Mouse (Mus musculus) megakaryocyte, embryonic 14.5 days (primary cell): ENCODE data around the gene Cd63.

Source experiments
- FLI1 ChIP-seq: IDR thresholded peaks from 2 replicates; pipeline ENCODE4 v1.6.1; 2012; ENCODE audit warnings: low read length, inconsistent platforms, mixed read lengths
- GATA1 ChIP-seq: IDR thresholded peaks from 3 replicates; pipeline ENCODE4 v1.6.1; 2012; ENCODE audit warnings: mixed read lengths, low read length, inconsistent platforms, borderline replicate concordance

GRCm38 (mm10) chr10:128889846-128890245 lies 10.9 kb upstream of the Cd63 start:
- TF ChIP-seq GATA1 (no peak), FLI1 (no peak)
